8 mouse cellular contexts compared by ENCODE assay signal in the genomic region with DNA sequence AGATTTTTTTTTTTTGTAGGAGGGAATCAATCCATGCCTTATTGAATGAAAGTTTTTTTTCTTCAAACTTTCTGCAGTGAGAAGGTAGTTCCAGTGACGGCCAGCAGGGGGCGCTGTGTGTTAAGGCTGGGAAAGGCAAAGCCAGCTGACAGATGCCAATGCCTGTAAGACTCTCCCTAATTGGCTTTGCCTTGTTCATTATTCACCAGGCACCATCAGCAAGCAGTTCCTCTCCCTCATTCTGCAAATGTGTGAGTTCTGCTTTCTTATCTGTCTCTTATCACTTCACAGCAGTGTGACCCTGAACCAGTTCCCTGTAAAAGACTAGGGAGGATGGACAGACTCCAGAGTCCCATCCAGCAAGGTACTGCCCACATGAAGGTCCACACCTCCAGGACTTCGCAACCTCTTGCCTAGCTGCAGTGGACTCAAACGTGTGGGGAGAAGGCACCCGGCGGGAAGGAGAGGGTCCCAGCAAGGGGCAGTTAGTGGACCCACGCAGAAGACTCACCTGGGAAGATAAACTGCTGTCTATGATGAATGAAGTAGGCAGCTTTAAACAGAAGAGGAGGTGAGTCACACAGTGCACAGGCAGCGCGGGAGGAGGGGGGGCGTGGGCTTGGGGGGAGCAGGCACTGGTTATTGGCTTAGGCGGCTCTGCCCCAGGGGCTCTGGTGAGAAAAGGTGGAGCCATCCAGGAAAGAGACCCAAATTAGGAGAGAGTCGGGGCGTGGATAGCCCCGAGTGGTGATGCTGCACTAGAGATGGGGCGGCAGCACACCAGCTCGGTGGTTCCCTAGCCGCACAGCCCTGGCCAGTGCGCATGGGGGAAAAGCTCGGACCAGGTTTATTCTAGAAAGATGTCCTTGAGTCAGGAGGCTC. TPM values are rescaled to one million over a fixed set of nuclear protein-coding genes. Genes with fewer than 3 reads are reported as not detected.
DNase-seq lines count a peak whose midpoint lies in the region; ATAC-seq and TF ChIP-seq lines count a peak whose summit lies in the region.

No protein-coding gene starts in this region.

- peak; percentile 98 for TF ChIP-seq CTCF in left cerebral cortex, adult 2 months (IDR thresholded peaks at IDR 0.05)

- peaks cover 6% of the 10 kb centered on the region for H3K4me1 ChIP-seq in hindbrain, embryonic 16.5 days (ENCODE audit: control insufficient read depth, insufficient read depth, low read depth, low read length)

- ATAC-seq in hindbrain, embryonic 16.5 days: peak; percentile 78; the same call in 1 of the 2 replicates
- peak; percentile 48; the same call in 1 of the 2 replicates for ATAC-seq in megakaryocyte-erythroid progenitor cell, adult 5-6 weeks (replicated peaks; ENCODE audit: low FRiP score, low TSS enrichment, poor library complexity, severe bottlenecking)

- no peaks in the 10 kb centered on the region for H3K9me3 ChIP-seq in hindbrain, embryonic 16.5 days (ENCODE audit: control insufficient read depth, low read length)

- H3K9ac ChIP-seq in hindbrain, embryonic 16.5 days (ENCODE audit: low read depth, low read length): peak overlapping the region; percentile 9

- intact Hi-C loops in left cerebral cortex, adult 2 months (cut with DNase I): loop anchor here (1.0 to 5.0 kb wide), 3 partner anchors 116 to 266 kb away; partner anchors contain the start of genes Gm9964 and Ksr1

- DNase-seq in T-cell, adult 2 months (ENCODE audit: low spot score): peak; percentile 76
- peak; percentile 92 to 96 for DNase-seq in cerebellum, postnatal 10 days
- DNase-seq in frontal cortex, postnatal 14 days (ENCODE audit: low spot score in 2 of 2): peak; percentile 54 to 88
- DNase-seq in left cerebral cortex, adult 2 months (ENCODE audit: extremely low spot score in 1 of 2, low spot score in 2 of 2): peak; percentile 80 to 86
- DNase-seq in right cerebral cortex, postnatal 36 days (ENCODE audit: low spot score in 2 of 2): peak; percentile 31 to 70
- DNase-seq in urinary bladder, postnatal 4 days (ENCODE audit: low spot score in 2 of 2): peak; percentile 74 to 95

- H3K4me2 ChIP-seq in hindbrain, embryonic 16.5 days (ENCODE audit: low read length): no peak overlapping the region

- 62% methylated on average over 19 of the region's 19 CpGs for WGBS in hindbrain, embryonic 16.5 days

- 0 out of 2 replicates have a peak overlapping the region, but pooled peaks have one; percentile 31 for H3K27ac ChIP-seq in hindbrain, embryonic 16.5 days (ENCODE audit: low read depth, low read length)
- H3K27ac ChIP-seq in left cerebral cortex, adult 2 months: no peak overlapping the region

- no peak overlapping the region for H3K4me3 ChIP-seq in hindbrain, embryonic 16.5 days (ENCODE audit: low read length)
- no peak overlapping the region for H3K4me3 ChIP-seq in left cerebral cortex, adult 2 months

- H3K36me3 ChIP-seq in hindbrain, embryonic 16.5 days (ENCODE audit: control insufficient read depth, insufficient read depth, low read length): peaks cover 2% of the 10 kb centered on the region

- no peaks in the 10 kb centered on the region for H3K27me3 ChIP-seq in hindbrain, embryonic 16.5 days (replicated peaks; ENCODE audit: control insufficient read depth, insufficient read depth, low read length)

RNA-seq across cellular contexts. Expression of gene Lgals9, which starts 46.1 kb away (rescaled TPM):
- polyA plus RNA-seq in hindbrain, embryonic 16.5 days (2015; fragmentation: Nextera tagmentation; extraction: Ambion mirVana): 14.7 and 18.3 TPM in 2 replicates
- total RNA-seq in left cerebral cortex, adult 2 months (2021): 1 to 10 TPM; 4.2 to 5.5 TPM
- total RNA-seq in megakaryocyte-erythroid progenitor cell, adult 5-6 weeks (2014; fragmentation: Nextera tagmentation): 535 and 677 TPM in 2 replicates
- 135 and 231 TPM in 2 replicates for total RNA-seq in megakaryocyte-erythroid progenitor cell, adult 5-6 weeks (2017)

Comparison
In these comparisons a context has a peak if more than half of its experiments do, and no peak if none do; other contexts are left out.
1. RNA of gene Lgals9, which starts 46.1 kb away (total RNA-seq): 135 to 677 TPM in megakaryocyte-erythroid progenitor cell, adult 5-6 weeks; 4.2 to 5.5 TPM in left cerebral cortex, adult 2 months; every median in the first group is over 10 times any median in the second.
2. Peak in every context shown above with its lines, with median percentiles within 50 percentile points of each other: DNase-seq.